Mouse (Mus musculus) CH12.LX (cell line): ENCODE measurements at regions not wholly inside any gene's neighbourhood (a gene's known extent, or its start where the extent isn't known, plus 50 kb on each side); places are given as distances from the start of the nearest gene placed in this dataset.
"Not testable (repeated sequence)": the region's sequence is repeated elsewhere in the genome, so short reads cannot be mapped to it uniquely, and the experiment has no call there.

Experiments
- CTCF ChIP-seq, 2 experiments: IDR thresholded peaks in 1 of 2; conservative IDR thresholded peaks in 1 of 2; 2 replicates each; pipeline ENCODE4 v1.5.1; 2011 to 2012; ENCODE audit warnings: low read depth in 2 of 2, low read length in 2 of 2, improper control_type of control experiment in 1 of 2, inconsistent platforms in 1 of 2, mild to moderate bottlenecking in 1 of 2, moderate library complexity in 1 of 2
- POLR2A ChIP-seq: IDR thresholded peaks from 2 replicates; pipeline ENCODE4 v1.6.1; 2011; ENCODE audit warnings: low read depth, mild to moderate bottlenecking, improper control_type of control experiment, low read length

GRCm38 (mm10) chr1:194373511-194373910 is 244.5 kb upstream of the Plxna2 start:
- not testable (repeated sequence) for TF ChIP-seq CTCF (conservative IDR thresholded peaks at IDR 0.05 in 1 of 2, IDR thresholded peaks at IDR 0.05 in 1 of 2; ENCODE audit: low read depth in 2 of 2, low read length in 2 of 2); POLR2A
